Mouse (Mus musculus) G1E (cell line): ENCODE measurements at regions not wholly inside any gene's neighbourhood (a gene's known extent, or its start where the extent isn't known, plus 50 kb on each side); places are given as distances from the start of the nearest gene placed in this dataset.

ENCODE experiments used
- CTCF ChIP-seq: IDR thresholded peaks from 2 replicates; pipeline ENCODE4 v1.5.1; 2012; ENCODE audit warnings: low read depth, low read length, inconsistent platforms, mixed read lengths
- GATA2 ChIP-seq: IDR thresholded peaks from 2 replicates; pipeline ENCODE4 v1.6.1; 2012; ENCODE audit warnings: low read depth, low read length, inconsistent platforms, borderline replicate concordance
- TAL1 ChIP-seq: conservative IDR thresholded peaks from 2 replicates; pipeline ENCODE4 v1.6.1; 2012; ENCODE audit warnings: low read depth, low read length, inconsistent platforms, mixed read lengths

GRCm38 (mm10) chr17:83997778-83998177, 150.0 kb upstream of the Haao start:
- TF ChIP-seq CTCF (peak; percentile 67), GATA2 (no peak), TAL1 (no peak)
